Mouse (Mus musculus) cerebellum, postnatal 4 days (tissue): ENCODE results near the gene Tsacc.
"Not testable (repeated sequence)": the region's sequence is repeated elsewhere in the genome, so short reads cannot be mapped to it uniquely, and the experiment has no call there.

Experiments used
- DNase-seq, 2 experiments: peaks; one replicate each; pipeline ENCODE4 v3.0.0; 2022; ENCODE audit warnings: low spot score in 2 of 2, mixed read lengths in 1 of 2

Gene Tsacc

GRCm38 (mm10) chr3:88296561-88297318, at the start of gene Tsacc, which contains the start of gene Cct3:
TSS of gene Tsacc (minus strand) at chr3:88296999.
TSS of gene Cct3 (plus strand) at chr3:88297116.
- peak; percentile 79 to 95 for DNase-seq

DNA sequence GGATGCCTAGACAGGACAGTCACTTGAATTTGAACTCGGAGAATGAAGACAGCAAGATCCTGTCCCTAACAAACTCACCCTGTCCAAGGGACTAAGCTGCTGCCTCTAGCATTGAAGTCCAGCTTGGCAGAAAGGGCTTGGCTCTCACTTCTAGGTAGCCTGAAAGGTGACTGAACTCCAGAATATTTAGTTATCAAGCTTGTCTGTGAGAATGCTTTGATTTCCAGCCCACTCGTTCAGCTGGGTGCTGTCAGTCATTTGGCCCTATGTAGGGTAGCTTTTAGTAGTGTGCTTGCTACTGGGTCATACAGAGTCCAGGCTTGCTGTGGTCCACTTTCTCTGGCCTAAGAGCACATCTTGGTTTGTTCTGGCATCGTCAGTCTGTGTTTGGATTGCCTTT, 42.2 kb upstream of the Tsacc start:
- DNase-seq: no peak

GRCm38 (mm10) chr3:88338316-88338715, 41.5 kb upstream of the Tsacc start:
- no peak for DNase-seq

GRCm38 (mm10) chr3:88337367-88338020, 40.7 kb upstream of the Tsacc start:
- no peak for DNase-seq

DNA sequence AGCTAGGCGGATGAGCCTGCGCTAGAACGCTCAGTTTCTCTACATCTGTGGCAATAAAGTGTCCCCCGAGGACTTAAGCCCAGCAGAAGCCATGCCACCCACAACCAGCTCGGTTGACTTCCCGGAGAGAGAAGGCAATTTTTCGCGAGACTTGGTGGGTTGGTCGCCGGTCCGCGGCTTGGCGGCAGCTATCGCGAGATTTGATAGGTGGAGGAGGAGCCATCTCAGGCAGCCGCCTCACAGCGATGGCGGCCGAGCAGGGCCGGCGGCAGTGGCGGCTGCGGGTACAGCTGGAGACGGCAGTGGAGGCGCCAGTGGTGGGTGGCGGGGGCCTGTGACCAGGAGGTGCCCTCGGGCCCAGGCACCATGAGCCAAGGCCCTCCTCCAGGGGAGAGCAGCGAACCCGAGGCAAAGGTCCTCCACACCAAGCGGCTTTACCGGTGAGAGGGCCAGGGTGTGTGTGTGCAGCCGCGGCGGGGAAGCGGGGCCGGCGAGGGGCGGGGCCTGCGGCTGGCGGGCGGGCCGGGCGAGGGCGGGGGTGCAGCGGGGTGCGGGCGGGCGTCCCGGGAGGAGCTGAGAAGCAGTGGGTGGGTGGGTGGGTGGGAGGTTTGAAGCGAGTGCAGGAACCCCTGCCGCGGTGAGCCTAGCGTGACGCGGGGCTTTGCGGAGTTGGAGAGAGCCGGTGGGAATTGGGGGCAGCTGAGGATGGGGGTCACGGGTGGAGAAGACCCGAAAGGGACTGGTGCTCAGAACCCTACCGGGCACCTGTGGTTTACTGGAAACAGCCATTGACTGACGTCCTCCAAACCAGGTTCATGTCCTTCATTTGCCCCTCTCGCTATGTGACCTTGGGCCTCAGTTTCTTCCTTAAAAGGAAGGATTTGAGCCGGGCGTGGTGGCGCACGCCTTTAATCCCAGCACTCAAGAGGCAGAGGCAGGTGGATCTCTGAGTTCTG, 39.5 kb upstream of the Tsacc start, which contains the start of the genes Tmem79 and Smg5:
Tmem79 (minus strand) TSS at position 91 of the 956 bp plus-strand sequence.
Smg5 (plus strand) TSS at position 203 of the 956 bp plus-strand sequence.
- DNase-seq: peak; percentile 88 to 95

DNA sequence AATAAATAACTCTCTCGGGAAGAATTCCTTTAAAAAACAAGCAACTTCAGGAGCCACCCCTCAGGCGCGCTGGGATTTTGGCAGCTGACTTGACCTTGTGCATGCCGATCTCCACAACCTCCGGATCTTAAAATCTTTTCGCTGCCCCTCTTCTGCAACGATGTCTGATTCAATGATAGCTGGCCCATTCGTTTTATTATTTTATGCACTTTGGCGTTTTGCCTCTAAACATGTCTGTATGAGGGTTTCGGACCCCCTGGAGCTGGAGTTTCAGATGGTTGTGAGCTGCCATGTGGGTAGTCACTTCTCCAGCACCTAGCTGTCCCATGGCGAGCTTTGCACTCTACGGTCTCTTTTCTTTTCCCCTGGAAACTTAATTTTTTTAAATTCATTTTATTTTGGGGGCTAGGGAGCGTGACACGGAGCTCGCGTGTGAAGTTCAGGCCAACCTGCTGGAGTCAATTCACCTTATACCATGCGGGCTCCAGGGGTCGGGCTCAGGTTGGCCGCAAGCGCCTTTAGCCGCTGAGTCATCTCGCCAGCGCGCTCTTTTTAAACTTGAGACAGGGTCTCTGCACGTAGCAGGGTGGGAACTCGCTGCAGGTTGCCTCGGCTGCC, 38.7 kb upstream of the Tsacc start:
- DNase-seq: no peak

DNA sequence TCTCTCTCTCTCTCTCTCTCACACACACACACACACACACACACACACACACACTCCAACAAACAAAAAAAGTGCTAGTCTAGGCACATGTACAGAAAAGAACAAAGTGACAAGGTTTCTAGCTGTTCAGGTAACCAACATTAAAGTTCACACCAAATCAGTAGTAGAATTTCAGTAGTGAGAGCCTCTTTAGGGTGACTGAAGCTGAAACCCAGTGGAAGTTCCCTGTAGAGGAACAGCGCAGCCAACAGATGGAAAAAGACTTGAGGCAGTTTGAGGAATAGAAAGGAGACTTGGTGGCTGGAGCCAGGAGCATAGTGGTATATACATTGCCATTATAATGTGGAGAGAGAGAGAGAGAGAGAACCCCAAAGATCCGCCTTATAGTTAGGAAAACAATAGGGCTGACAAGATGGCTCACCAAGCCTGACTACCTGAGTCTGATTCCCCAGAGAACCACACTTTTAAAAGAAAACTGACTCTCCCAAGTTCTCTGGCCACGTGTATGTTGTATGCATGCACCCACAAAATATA, 38.2 kb upstream of the Tsacc start:
- no peak for DNase-seq

GRCm38 (mm10) chr3:88334029-88334658, 37.3 kb upstream of the Tsacc start:
- DNase-seq: no peak

- DNase-seq: no peak
These were observed 34.5 kb upstream of the Tsacc start for GRCm38 (mm10) chr3:88331282-88331681.

DNA sequence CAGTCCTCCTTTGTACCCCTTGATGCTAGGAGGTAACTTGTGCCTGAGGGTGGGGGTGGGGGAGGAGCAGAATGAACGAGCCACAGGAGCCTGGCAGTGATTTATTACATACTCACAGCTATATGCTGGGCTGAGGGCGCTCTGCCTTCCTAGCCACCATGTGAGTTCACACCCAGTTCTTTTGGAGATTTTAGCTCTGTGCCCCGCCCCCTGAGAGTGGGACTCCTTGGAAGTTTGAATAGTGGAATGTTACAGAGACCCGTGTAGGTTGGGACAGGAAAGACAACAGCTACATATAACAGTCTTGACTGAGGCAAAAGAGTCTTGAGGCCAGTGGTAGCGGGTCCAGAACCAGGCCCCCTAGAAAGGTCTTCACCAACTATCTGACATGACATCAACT, 32.2 kb upstream of the Tsacc start:
- no peak for DNase-seq

DNA sequence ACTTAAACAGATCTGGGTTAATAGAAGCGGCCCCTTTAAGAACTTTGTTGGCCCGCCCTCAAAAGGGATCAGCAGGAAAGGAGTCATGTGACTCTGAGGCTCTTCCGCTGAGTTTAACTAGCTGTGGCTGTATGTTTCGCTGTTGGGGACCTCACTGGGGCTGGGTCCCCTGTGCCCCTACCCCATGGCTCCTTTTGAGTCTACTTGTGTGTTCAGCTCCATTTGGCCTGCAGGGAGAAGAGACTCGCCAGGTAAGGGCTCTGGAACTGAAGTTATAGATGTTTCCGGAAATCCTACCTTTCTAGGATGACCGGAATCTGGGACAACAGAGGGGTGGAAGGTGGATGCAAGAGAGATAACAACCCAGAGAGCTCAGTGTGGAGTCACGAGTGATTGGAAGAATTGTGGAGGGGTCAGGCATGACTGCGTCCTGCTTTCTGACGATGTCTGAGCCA, 28.2 kb upstream of the Tsacc start, which contains the start of gene Glmp:
Glmp (plus strand) TSS at position 73 of the 455 bp plus-strand sequence.
- DNase-seq: peak in 1 of 2 experiments; percentile 30

DNA sequence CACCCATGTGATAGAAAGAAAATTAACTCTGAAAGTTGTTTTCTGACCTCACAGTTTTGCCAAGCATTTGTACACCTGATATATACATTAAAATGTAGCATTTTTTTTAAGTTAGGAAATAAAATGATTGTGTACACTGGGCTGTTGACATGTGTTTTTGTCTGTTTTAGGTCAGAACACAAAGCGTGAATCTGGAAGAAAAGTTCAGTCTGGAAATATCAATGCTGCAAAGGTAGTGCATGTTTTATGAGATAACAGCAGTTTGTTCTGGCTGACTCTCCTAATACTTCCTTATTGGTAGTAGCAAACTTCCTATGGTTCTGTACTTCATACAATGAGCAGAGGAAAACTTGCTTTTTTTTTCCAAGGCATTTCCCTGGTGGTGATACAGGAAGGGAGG, 2.4 kb upstream of the Tsacc start:
- no peak for DNase-seq

- no peak for DNase-seq
These were observed 587 bp upstream of the Tsacc start for GRCm38 (mm10) chr3:88297321-88297851.

DNA sequence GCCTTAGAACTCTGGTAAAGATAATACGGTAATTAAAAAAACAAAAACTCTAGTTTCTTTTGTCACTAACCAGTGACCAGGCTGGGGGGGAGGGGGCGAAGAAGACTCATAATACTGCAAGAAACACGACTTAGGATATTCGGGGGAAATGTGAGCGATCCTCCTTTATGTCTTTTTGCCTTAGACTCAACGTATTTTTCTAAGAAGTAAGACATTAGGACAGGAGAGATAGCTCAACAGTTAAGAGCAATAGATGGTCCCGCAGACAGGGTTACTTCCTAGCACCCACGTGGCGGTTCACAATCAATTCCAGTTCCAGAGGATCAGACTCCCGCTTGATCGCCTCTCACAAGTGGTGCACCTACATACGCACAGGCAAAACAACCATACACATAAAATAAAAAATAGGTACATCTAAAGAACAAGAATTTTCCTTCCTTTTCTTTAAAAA, 664 bp downstream of the Tsacc start:
- DNase-seq: no peak

DNA sequence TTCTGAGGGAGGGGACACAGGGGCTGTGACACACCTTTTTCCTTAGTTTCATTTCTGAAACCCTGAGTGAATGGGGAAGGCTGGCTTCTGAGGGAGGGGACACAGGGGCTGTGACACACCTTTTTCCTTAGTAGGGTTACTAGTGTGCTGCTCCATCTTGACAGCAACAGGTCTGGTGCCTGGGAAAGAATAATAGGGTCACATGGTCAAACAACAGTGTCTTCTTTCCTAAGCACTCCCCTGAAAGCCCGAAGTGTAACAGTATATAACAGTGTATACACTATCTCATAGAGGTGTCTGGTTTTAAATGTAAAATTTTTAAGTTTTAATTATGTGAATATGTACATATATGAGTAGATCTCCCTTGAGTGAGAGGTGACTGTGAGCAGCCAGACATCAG, 1.5 kb downstream of the Tsacc start:
- DNase-seq: not testable (repeated sequence)

GRCm38 (mm10) chr3:88291970-88292369, 4.8 kb downstream of the Tsacc start:
- DNase-seq: peak in 1 of 2 experiments; percentile 15

GRCm38 (mm10) chr3:88288133-88288713, 8.6 kb downstream of the Tsacc start:
- DNase-seq: not testable (repeated sequence)

- no peak for DNase-seq
These were observed 9.7 kb downstream of the Tsacc start, which contains the start of gene Gm38392 for GRCm38 (mm10) chr3:88287110-88287509. TSS of gene Gm38392 (minus strand) at chr3:88287210.

- DNase-seq: not testable (repeated sequence)
These were observed 11.3 kb downstream of the Tsacc start for GRCm38 (mm10) chr3:88285565-88285895.
